Mouse (Mus musculus): ENCODE results near the gene Zcchc17.

GRCm38 (mm10) chr4:130391265-130391664 lies 31.5 kb upstream of the Zcchc17 start:
- TF ChIP-seq CTCF (IDR thresholded peaks at IDR 0.05; ENCODE audit: low read depth) (peak; percentile 43), EP300 (optimal IDR thresholded peaks at IDR 0.05) (no peak)
